Mouse (Mus musculus) liver, embryonic 14.5 days (tissue): Measurements from ENCODE around the gene Satb2. TPM values are rescaled to one million over a fixed set of nuclear protein-coding genes. Genes with fewer than 3 reads are reported as not detected.

ENCODE experiments used
- ATAC-seq: fragments of 200-750 bp; cut with Nextera tagmentation; 2 replicates; pipeline ENCODE4 v1.8.0; 2017; ENCODE audit warnings: moderate number of reproducible peaks, mild to moderate bottlenecking, moderate library complexity; ENCODE audit not compliant: insufficient read depth
- DNase-seq, 3 experiments: peaks; one replicate each; pipeline ENCODE4 v3.0.0-alpha.2; 2012 to 2013; ENCODE audit warnings: low read depth in 3 of 3, low spot score in 3 of 3
- H3K27ac ChIP-seq: fragments of 300-500 bp; sonication (generic); 2 replicates; pipeline ENCODE4 v1.5.1; 2014; ENCODE audit warnings: moderate library complexity, mild to moderate bottlenecking, control low read depth, inconsistent platforms
- H3K27me3 ChIP-seq: fragments of 300-500 bp; sonication (generic); 2 replicates; pipeline ENCODE4 v1.6.1; 2014; ENCODE audit warnings: mild to moderate bottlenecking, low read length, moderate library complexity; ENCODE audit not compliant: control insufficient read depth, insufficient read depth
- H3K36me3 ChIP-seq: fragments of 300-500 bp; sonication (generic); replicated peaks from 2 replicates; pipeline ENCODE4 v1.6.1; 2014; ENCODE audit warnings: low read depth; ENCODE audit not compliant: control insufficient read depth, insufficient read depth
- H3K4me1 ChIP-seq, 2 experiments: fragments of 200-500 bp in 1 of 2; fragments of 300-500 bp in 1 of 2; sonication (generic) in 1 of 2; replicated peaks; 2 replicates each; pipeline ENCODE4 v1.6.1; 2012 to 2014; ENCODE audit warnings: antibody characterized with exemption in 1 of 2, inconsistent platforms in 1 of 2, low read length in 1 of 2; ENCODE audit not compliant: control insufficient read depth in 2 of 2, insufficient read depth in 2 of 2
- H3K4me2 ChIP-seq: fragments of 300-500 bp; sonication (generic); 2 replicates; pipeline ENCODE4 v1.6.1; 2014; ENCODE audit warnings: low read depth, mild to moderate bottlenecking, control low read depth, moderate library complexity
- H3K4me3 ChIP-seq, 2 experiments: fragments of 200-500 bp in 1 of 2; fragments of 300-500 bp in 1 of 2; sonication (generic) in 1 of 2; 2 replicates each; pipeline ENCODE4 v1.5.1; 2012 to 2014; ENCODE audit warnings: low read depth in 2 of 2, low read length in 2 of 2, mild to moderate bottlenecking in 2 of 2, control low read depth in 1 of 2, inconsistent platforms in 1 of 2, moderate library complexity in 1 of 2; ENCODE audit not compliant: insufficient read depth in 1 of 2
- H3K9ac ChIP-seq: fragments of 300-500 bp; sonication (generic); replicated peaks from 2 replicates; pipeline ENCODE4 v1.6.1; 2014; ENCODE audit warnings: mild to moderate bottlenecking, control low read depth, moderate library complexity
- H3K9me3 ChIP-seq: fragments of 300-500 bp; sonication (generic); 2 replicates; pipeline ENCODE4 v1.6.1; 2016; ENCODE audit warnings: low read length, mixed read lengths; ENCODE audit not compliant: control insufficient read depth
- CTCF ChIP-seq: IDR thresholded peaks from 2 replicates; pipeline ENCODE4 v1.5.1; 2016; ENCODE audit warnings: antibody characterized with exemption, low read depth, control low read depth
- EP300 ChIP-seq: IDR thresholded peaks from 2 replicates; pipeline ENCODE4 v1.6.1; 2016; ENCODE audit warnings: antibody characterized with exemption, low read depth
- WGBS: fragments of 180-500 bp; shearing (Covaris S2); extraction: QIAGEN DNeasy Blood & Tissue Kit; methylation state at CpG from one replicate; pipeline ENCODE4 v1.1.7; 2014; ENCODE audit not compliant: insufficient replicate concordance; 5-methylcytosine and 5-hydroxymethylcytosine counted together
- polyA plus RNA-seq, 2 experiments: library from polyadenylated mRNA; depleted of rRNA in 1 of 2; stranded (reverse) in 1 of 2; unstranded in 1 of 2; fragments of >200 nt; fragmentation: Nextera tagmentation in 1 of 2; extraction: Ambion mirVana in 1 of 2; gene quantifications; 2 replicates each; pipeline versions ENCODE4 v1.2.1 to v1.2.3; 2012 to 2014

Gene Satb2
- polyA plus RNA-seq, 2 experiments: 0.03 TPM

DNA sequence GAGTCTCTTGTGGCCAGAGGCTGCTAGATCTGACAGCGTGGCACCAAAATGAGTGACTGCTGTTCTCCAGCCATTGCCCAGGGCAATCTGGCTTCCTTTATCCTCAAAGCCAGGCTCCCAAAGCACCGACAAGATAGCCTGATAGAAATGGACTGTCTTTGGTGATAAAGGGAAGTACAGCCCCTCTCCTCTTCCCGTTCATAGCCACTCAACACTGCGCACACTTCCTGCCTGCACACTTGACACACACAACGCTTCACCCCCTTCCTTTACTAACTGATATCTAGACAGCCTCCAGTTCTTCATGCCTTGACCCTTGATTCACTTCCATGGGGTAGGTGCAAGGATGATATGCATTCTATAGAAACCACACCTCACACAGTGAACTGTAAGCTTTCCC lies 13.9 kb upstream of the Satb2 start:
- Histone ChIP-seq H3K9me3 (no peaks in the 10 kb centered on the region), H3K36me3 (no peaks in the 10 kb centered on the region), H3K4me2 (no peak overlapping the region), H3K27me3 (no peaks in the 10 kb centered on the region), H3K9ac (no peak overlapping the region), H3K4me1 (0 out of 4 replicates have a peak, but pooled peaks cover 0 to 3% of the 10 kb centered on the region in 2 experiments), H3K27ac (no peak overlapping the region), H3K4me3 (no peak overlapping the region)
- no peak for TF ChIP-seq CTCF
- TF ChIP-seq EP300: no peak
- WGBS: 3% methylated on average over 5 of the region's 5 CpGs
- no peak for ATAC-seq
- no peak for DNase-seq

DNA sequence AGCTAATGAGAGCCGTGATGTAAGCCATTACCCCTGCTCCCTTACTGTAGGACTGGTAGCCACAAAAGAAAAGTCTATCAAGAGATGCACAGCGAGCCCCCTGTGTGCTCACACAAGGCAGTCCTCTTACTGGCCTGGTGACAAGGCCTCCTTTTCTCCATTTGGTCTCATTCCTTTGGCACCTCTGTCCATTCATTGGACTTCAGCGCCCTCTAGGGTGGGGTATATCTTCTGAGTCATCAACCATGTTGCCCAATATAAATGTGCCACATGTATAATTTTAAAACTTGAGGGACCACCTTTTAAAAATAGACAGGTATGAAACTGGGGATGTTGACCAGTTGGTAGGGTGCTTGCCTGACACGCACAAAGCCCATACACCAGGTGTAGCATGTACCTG lies 13.2 kb upstream of the Satb2 start:
- TF ChIP-seq EP300 (no peak), CTCF (no peak)
- DNase-seq (no peak), ATAC-seq (no peak)
- Histone ChIP-seq H3K9me3 (no peaks in the 10 kb centered on the region), H3K27ac (no peak overlapping the region), H3K36me3 (no peaks in the 10 kb centered on the region), H3K9ac (no peak overlapping the region), H3K27me3 (no peaks in the 10 kb centered on the region), H3K4me2 (no peak overlapping the region), H3K4me3 (no peak overlapping the region), H3K4me1 (0 out of 4 replicates have a peak, but pooled peaks cover 0 to 3% of the 10 kb centered on the region in 2 experiments)
- WGBS: 35% methylated on average over 4 of the region's 4 CpGs

DNA sequence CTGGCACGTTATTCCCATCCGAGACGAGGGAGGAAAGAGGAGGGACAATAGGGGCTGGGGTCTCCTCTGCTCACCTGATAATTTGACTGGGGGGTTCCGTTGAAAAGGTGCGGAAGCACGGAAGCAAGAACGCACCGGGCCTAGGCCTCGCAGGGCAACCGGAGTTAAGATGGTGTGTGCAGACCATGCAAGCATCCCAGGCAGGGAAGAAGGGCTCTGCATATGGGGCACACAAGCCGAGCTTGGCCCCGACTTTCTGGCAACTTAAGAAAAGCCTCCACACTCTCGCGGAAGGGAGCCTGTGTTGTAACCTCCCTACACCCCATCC lies 6.0 kb upstream of the Satb2 start:
- Histone ChIP-seq H3K27me3 (peaks cover 59% of the 10 kb centered on the region), H3K36me3 (no peaks in the 10 kb centered on the region), H3K4me2 (no peak overlapping the region), H3K9me3 (no peaks in the 10 kb centered on the region), H3K4me3 (no peak overlapping the region), H3K9ac (no peak overlapping the region), H3K27ac (no peak overlapping the region), H3K4me1 (no peaks in the 10 kb centered on the region)
- TF ChIP-seq EP300 (no peak), CTCF (no peak)
- no peak for DNase-seq
- WGBS: 13% methylated on average over 14 of the region's 14 CpGs
- ATAC-seq: no peak

DNA sequence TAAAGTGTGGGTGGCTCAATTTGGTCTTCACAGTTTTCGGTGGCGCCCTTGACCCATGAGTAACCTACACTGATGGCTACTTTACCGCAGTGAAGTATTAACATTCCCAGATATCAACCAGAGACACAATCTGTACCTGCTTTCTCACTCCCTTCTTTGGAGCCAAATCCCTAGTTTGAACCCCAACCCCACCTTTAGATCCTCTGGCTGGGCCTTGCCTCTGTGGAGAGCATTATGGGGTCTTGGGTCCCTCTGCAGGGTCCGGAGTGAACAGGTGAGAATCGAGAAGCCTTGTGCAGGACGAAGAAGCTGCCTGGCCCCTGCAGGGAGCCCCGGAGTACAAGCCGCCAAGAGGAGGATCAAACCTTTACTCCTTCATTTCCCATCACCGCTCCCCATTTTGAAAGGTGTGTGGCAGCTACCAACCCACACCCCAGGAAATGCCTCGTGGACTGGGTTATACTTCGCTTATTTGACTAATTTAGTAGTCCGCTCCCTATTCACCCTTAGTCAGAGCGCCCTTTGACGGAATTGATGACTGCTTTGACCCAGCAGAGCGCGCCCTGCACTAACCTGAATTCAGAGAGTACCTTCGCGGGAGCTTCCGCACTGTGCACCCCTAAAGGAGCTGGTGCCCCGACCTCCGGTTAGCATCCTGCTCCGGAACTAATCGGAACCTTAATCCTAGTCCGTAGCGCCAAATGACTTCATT lies 5.5 kb upstream of the Satb2 start:
- Histone ChIP-seq H3K9me3 (no peaks in the 10 kb centered on the region), H3K36me3 (no peaks in the 10 kb centered on the region), H3K27me3 (peaks cover 61% of the 10 kb centered on the region), H3K4me2 (no peak overlapping the region), H3K4me3 (no peak overlapping the region), H3K9ac (no peak overlapping the region), H3K4me1 (no peaks in the 10 kb centered on the region), H3K27ac (no peak overlapping the region)
- TF ChIP-seq EP300 (no peak), CTCF (no peak)
- DNase-seq (no peak), ATAC-seq (no peak)
- WGBS: 6% methylated on average over 25 of the region's 25 CpGs

DNA sequence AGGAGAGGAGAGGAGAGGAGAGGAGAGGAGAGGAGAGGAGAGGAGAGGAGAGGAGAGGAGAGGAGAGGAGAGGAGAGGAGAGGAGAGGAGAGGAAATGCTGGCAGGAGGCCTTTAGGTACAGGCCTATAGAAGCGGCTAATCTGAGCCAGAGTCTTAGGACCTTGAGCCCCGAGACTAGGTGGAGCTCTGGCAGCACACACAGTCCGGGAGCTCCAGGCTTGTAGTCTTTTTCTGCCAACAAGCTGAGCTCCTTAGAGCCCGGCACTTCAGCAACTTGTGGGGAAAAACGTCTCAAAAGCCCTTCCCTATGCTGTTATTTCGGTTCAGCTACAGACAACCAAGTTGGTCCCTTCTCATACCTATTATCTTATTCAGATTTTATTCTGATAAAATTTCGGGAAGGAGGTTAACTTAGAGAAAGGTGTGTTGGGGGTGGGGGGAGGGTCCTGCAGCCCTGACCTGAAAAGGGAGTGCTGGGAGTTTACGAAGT lies 4.7 kb upstream of the Satb2 start:
- Histone ChIP-seq H3K4me1 (no peaks in the 10 kb centered on the region), H3K27me3 (peaks cover 67% of the 10 kb centered on the region), H3K9me3 (no peaks in the 10 kb centered on the region), H3K9ac (no peak overlapping the region), H3K4me3 (no peak overlapping the region), H3K36me3 (no peaks in the 10 kb centered on the region), H3K27ac (no peak overlapping the region), H3K4me2 (no peak overlapping the region)
- no peak for TF ChIP-seq CTCF
- WGBS: 3% methylated on average over 8 of the region's 8 CpGs
- no peak for DNase-seq
- no peak for ATAC-seq
